Comparison of ENCODE assay signal across 15 mouse cellular contexts in the genomic region with DNA sequence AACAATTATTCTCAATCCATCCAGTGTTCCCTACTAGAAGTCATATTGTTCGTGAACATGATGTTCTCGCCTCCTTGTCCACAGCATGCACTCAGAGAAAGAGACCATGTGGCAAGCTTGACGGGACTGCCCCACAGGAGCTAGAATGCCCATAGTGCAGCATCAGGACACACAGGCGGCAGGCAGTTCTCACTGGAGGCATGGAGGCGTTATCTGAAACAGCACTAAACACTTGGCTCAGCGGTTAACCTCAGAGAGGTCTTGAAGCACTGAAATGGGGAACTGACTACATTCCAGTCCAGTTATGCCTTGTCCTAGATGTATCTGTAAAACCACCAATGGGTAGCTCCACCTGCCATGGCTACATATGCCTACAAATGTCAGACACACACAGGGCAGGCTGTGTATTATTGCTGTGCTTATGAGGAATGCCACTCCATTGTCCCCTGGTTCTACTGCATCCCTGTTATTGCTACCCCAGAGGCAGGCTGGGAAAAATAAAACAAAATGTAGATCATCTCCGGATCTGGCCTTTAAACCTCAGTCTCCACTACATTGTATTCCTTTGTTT.
DNase-seq lines count a peak whose midpoint lies in the region; ATAC-seq lines count a peak whose summit lies in the region.
"Had no signal": no experiment of that assay in that cellular context is flagged by ENCODE, and none has a peak within 500 bp of the region (broad histone marks: within the 10 kb centered on the region; RNA-seq: fewer than 3 reads in every experiment).

No protein-coding gene starts in this region.

- no peaks in the 10 kb centered on the region for H3K36me3 ChIP-seq in heart, embryonic 12.5 days
- H3K36me3 ChIP-seq in megakaryocyte, embryonic 14.5 days (replicated peaks; ENCODE audit: low read length), result no peaks in the 10 kb centered on the region
- H3K36me3 ChIP-seq: embryonic facial prominence, embryonic 10.5 days; hindbrain, embryonic 10.5 days had no signal

- H3K9ac ChIP-seq in heart, embryonic 12.5 days, result no peak overlapping the region

- H3K9me3 ChIP-seq in heart, embryonic 12.5 days (replicated peaks), result no peaks in the 10 kb centered on the region
- H3K9me3 ChIP-seq in megakaryocyte, embryonic 14.5 days, result no peaks in the 10 kb centered on the region
- H3K9me3 ChIP-seq: embryonic facial prominence, embryonic 10.5 days; hindbrain, embryonic 10.5 days had no signal

- no peak for ATAC-seq in heart, embryonic 12.5 days (ENCODE audit: insufficient number of reproducible peaks, low FRiP score)
- peak; percentile 92 for ATAC-seq in common myeloid progenitor, adult 5-6 weeks (replicated peaks; ENCODE audit: low read depth, poor library complexity, severe bottlenecking)

- H3K4me1 ChIP-seq in heart, embryonic 12.5 days (replicated peaks), result peaks cover 20% of the 10 kb centered on the region
- peaks cover 57% of the 10 kb centered on the region for H3K4me1 ChIP-seq in megakaryocyte, embryonic 14.5 days

- DNase-seq in heart, postnatal 10 days, result peak; percentile 23 to 27
- DNase-seq in 416B (ENCODE audit: low read depth), result peak; percentile 99
- no peak for DNase-seq in thymus, postnatal 14 days
- no peak for DNase-seq in adrenal gland, postnatal 14 days
- DNase-seq in frontal cortex, postnatal 14 days (ENCODE audit: low spot score in 2 of 2), result no peak
- DNase-seq: adrenal gland, postnatal 10 days; cerebellum, adult 9-10 months; kidney, adult 9 months had no signal

- intact Hi-C loops in heart, postnatal 10 days (cut with DNase I), result no loop called here

- no peak overlapping the region for H3K4me2 ChIP-seq in heart, embryonic 12.5 days

- H3K27me3 ChIP-seq in heart, embryonic 12.5 days (replicated peaks), result no peaks in the 10 kb centered on the region
- no peaks in the 10 kb centered on the region for H3K27me3 ChIP-seq in megakaryocyte, embryonic 14.5 days (replicated peaks)

- H3K4me3 ChIP-seq in heart, embryonic 12.5 days, result no peak overlapping the region
- peak overlapping the region; percentile 86 for H3K4me3 ChIP-seq in megakaryocyte, embryonic 14.5 days (replicated peaks)
- H3K4me3 ChIP-seq: embryonic facial prominence, embryonic 10.5 days; hindbrain, embryonic 10.5 days; layer of hippocampus, adult 2 months had no signal

- H3K27ac ChIP-seq in heart, embryonic 12.5 days (ENCODE audit: poor library complexity, severe bottlenecking), result no peak overlapping the region; the same call in 1 of the 2 replicates
- H3K27ac ChIP-seq: embryonic facial prominence, embryonic 10.5 days; hindbrain, embryonic 10.5 days; layer of hippocampus, adult 2 months; macrophage had no signal

- 49% methylated on average over 7 of the region's 7 CpGs for WGBS in heart, embryonic 12.5 days

Comparison
In these comparisons a context has a peak if more than half of its experiments do, and no peak if none do; other contexts are left out.
1. DNase-seq: peak in heart, postnatal 10 days (2 of 2) and 416B (single experiment); none in thymus, postnatal 14 days (single experiment), adrenal gland, postnatal 14 days (single experiment) and frontal cortex, postnatal 14 days (0 of 2).